Mouse (Mus musculus): ENCODE data around the gene Cdon. TPM values are rescaled to one million over a fixed set of nuclear protein-coding genes. Genes with fewer than 3 reads are reported as not detected.

Cdon gene
- total and polyA plus RNA-seq, 3 experiments = 1.8 to 2.9 (median 2.3) TPM

DNA sequence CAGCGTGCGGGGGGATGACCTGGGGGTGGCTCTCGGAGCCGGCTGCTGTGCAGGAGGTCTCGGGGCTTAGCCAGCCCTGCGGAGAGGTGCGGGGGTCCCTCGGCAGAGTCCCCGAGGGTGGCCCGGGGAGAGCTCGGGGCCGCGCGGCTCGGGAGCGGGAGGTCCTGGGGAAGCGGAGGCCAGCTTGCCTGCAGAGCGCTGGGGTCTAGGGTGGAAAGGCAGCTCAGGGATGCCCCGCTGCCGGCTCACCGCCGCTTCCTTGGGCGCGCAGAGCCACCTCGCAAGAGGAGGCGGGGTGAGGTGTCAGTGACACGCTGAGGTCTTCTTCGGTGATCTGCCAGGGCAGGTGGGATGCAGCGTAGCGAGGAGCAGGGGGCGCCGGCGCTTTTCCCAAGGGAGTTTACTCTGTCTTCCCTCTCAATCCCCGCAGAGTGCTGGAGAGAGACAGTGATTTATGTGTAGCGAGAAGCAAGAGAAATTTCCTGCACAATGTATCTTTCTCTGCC, 855 bp downstream of the Cdon start:
- Histone ChIP-seq H3K27me3 (replicated peaks) (peaks cover 18% of the 10 kb centered on the region), H3K27ac (ENCODE audit: insufficient read depth, low read depth) (no peak overlapping the region), H3K36me3 (replicated peaks in 1 of 2; ENCODE audit: control insufficient read depth in 1 of 2, insufficient read depth in 1 of 2, low read length in 1 of 2) (no peaks in the 10 kb centered on the region), H3K9ac (ENCODE audit: insufficient read depth, low read depth) (peak overlapping the region; percentile 54; the same call in 1 of the 2 replicates), H3K4me1 (ENCODE audit: control insufficient read depth in 1 of 2, insufficient read depth in 2 of 2) (peaks cover 0 to 15% of the 10 kb centered on the region in 2 experiments; a peak in 2 of 4 replicates), H3K9me3 (replicated peaks; ENCODE audit: low read length) (no peaks in the 10 kb centered on the region), H3K79me2 (replicated peaks; ENCODE audit: control insufficient read depth, extremely low read depth, insufficient read depth, poor library complexity, severe bottlenecking) (no peaks in the 10 kb centered on the region), H3K4me3 (replicated peaks in 1 of 3; ENCODE audit: low read depth in 2 of 3, low read length in 2 of 3, poor library complexity in 1 of 3) (peak overlapping the region; percentile 54 to 95 (median 77)), H3K4me2 (ENCODE audit: insufficient read depth, low read depth, poor library complexity, severe bottlenecking) (peak overlapping the region; percentile 80)
- no peak for TF ChIP-seq USF1 (IDR thresholded peaks at IDR 0.05; ENCODE audit: low read depth, low read length)
- TF ChIP-seq SIN3A (IDR thresholded peaks at IDR 0.05; ENCODE audit: low read length) = peak; percentile 3; the same call in 1 of the 2 replicates
- TF ChIP-seq POLR2AphosphoS2 (IDR thresholded peaks at IDR 0.05; ENCODE audit: low read depth, low read length) = no peak
- no peak for TF ChIP-seq JUND (conservative IDR thresholded peaks at IDR 0.05; ENCODE audit: low read depth, low read length)
- in situ Hi-C loops (cut with MboI; ENCODE audit: low pct_ligation_motif_present, low pct_unique_long_range_greater_than_20kb, low sequenced_read_pairs) = no loop called here
- DNase-seq (ENCODE audit: extremely low read depth) = peak; percentile 40
- dilution Hi-C loops (cut with MboI; ENCODE audit: extremely low pct_ligation_motif_present, extremely low pct_unique_long_range_greater_than_20kb, low sequenced_read_pairs) = no loop called here

DNA sequence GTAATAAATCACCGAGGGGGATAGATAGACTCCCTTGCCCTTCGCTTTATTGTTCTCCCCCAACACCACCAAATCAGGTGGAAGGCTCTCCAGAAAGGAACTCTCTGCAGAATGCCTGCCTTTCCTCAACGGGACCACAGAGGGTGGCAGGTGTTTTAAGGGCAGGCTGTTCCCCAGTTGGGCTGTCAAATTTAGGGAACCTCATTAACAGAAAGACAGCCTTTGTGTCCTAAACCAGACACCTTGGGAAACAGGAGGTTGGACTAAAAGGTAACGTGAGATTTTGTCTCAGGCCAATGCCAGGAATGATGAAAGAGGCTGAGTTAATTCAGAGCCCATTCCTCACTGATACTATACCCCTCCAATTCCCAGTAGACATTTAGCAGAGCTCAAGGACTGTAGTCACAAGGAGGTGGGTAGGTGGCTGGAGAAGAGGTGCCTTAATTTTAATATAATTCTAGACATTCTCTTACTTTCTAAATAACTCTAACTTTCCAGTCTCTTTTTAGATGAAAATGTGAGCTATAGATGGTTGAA, 1.5 kb downstream of the Cdon start:
- Histone ChIP-seq H3K9me3 (replicated peaks; ENCODE audit: low read length) (no peaks in the 10 kb centered on the region), H3K4me3 (replicated peaks in 1 of 3; ENCODE audit: low read depth in 2 of 3, low read length in 2 of 3, poor library complexity in 1 of 3) (peak overlapping the region in 1 of 3 experiments; percentile 54), H3K27ac (ENCODE audit: insufficient read depth, low read depth) (no peak overlapping the region), H3K9ac (ENCODE audit: insufficient read depth, low read depth) (no peak overlapping the region), H3K79me2 (replicated peaks; ENCODE audit: control insufficient read depth, extremely low read depth, insufficient read depth, poor library complexity, severe bottlenecking) (no peaks in the 10 kb centered on the region), H3K4me1 (ENCODE audit: control insufficient read depth in 1 of 2, insufficient read depth in 2 of 2) (peaks cover 0 to 15% of the 10 kb centered on the region in 2 experiments; a peak in 2 of 4 replicates), H3K4me2 (ENCODE audit: insufficient read depth, low read depth, poor library complexity, severe bottlenecking) (peak overlapping the region; percentile 80), H3K36me3 (replicated peaks in 1 of 2; ENCODE audit: control insufficient read depth in 1 of 2, insufficient read depth in 1 of 2, low read length in 1 of 2) (no peaks in the 10 kb centered on the region), H3K27me3 (replicated peaks) (peaks cover 12% of the 10 kb centered on the region)
- dilution Hi-C loops (cut with MboI; ENCODE audit: extremely low pct_ligation_motif_present, extremely low pct_unique_long_range_greater_than_20kb, low sequenced_read_pairs) = no loop called here
- in situ Hi-C loops (cut with MboI; ENCODE audit: low pct_ligation_motif_present, low pct_unique_long_range_greater_than_20kb, low sequenced_read_pairs) = no loop called here
- TF ChIP-seq RCOR1 (conservative IDR thresholded peaks at IDR 0.05; ENCODE audit: low read depth, low read length) = no peak
- TF ChIP-seq JUN (IDR thresholded peaks at IDR 0.05; ENCODE audit: insufficient read depth, low read depth, low read length) = no peak
- TF ChIP-seq ZMIZ1 (IDR thresholded peaks at IDR 0.05; ENCODE audit: low read depth, low read length) = no peak
- TF ChIP-seq MAFK (IDR thresholded peaks at IDR 0.05; ENCODE audit: insufficient replicate concordance, low read length) = no peak
- no peak for TF ChIP-seq ELF1 (IDR thresholded peaks at IDR 0.05; ENCODE audit: low read depth, low read length)
- no peak for DNase-seq (ENCODE audit: extremely low read depth)

GRCm38 (mm10) chr9:35423265-35423664, 2.3 kb downstream of the Cdon start:
- no peak for DNase-seq (ENCODE audit: extremely low read depth)
- Histone ChIP-seq H3K36me3 (replicated peaks in 1 of 2; ENCODE audit: control insufficient read depth in 1 of 2, insufficient read depth in 1 of 2, low read length in 1 of 2) (no peaks in the 10 kb centered on the region), H3K27me3 (replicated peaks) (peaks cover 10% of the 10 kb centered on the region), H3K4me2 (ENCODE audit: insufficient read depth, low read depth, poor library complexity, severe bottlenecking) (peak overlapping the region; percentile 55), H3K4me1 (ENCODE audit: control insufficient read depth in 1 of 2, insufficient read depth in 2 of 2) (peaks cover 0 to 15% of the 10 kb centered on the region in 2 experiments; a peak in 2 of 4 replicates), H3K9me3 (replicated peaks; ENCODE audit: low read length) (no peaks in the 10 kb centered on the region), H3K9ac (ENCODE audit: insufficient read depth, low read depth) (peak overlapping the region; percentile 66), H3K27ac (ENCODE audit: insufficient read depth, low read depth) (no peak overlapping the region), H3K4me3 (replicated peaks in 1 of 3; ENCODE audit: low read depth in 2 of 3, low read length in 2 of 3, poor library complexity in 1 of 3) (peak overlapping the region in 2 of 3 experiments; percentile 43 to 44), H3K79me2 (replicated peaks; ENCODE audit: control insufficient read depth, extremely low read depth, insufficient read depth, poor library complexity, severe bottlenecking) (no peaks in the 10 kb centered on the region)
- in situ Hi-C loops (cut with MboI; ENCODE audit: low pct_ligation_motif_present, low pct_unique_long_range_greater_than_20kb, low sequenced_read_pairs) = no loop called here
- dilution Hi-C loops (cut with MboI; ENCODE audit: extremely low pct_ligation_motif_present, extremely low pct_unique_long_range_greater_than_20kb, low sequenced_read_pairs) = no loop called here
- TF ChIP-seq TBP (conservative IDR thresholded peaks at IDR 0.05; ENCODE audit: low read depth, low read length) (peak; percentile 58), RAD21 (IDR thresholded peaks at IDR 0.05; ENCODE audit: low read depth, low read length) (no peak), ELF1 (IDR thresholded peaks at IDR 0.05; ENCODE audit: low read depth, low read length) (peak; percentile 64)

Data from CH12.LX (cell line).